Mouse (Mus musculus) CD4-positive naive resting alpha-beta T cell, adult 57 days (primary cell): ENCODE measurements around the gene Kcnh8. TPM values are rescaled to one million over a fixed set of nuclear protein-coding genes. Genes with fewer than 3 reads are reported as not detected.

Experiments
- total RNA-seq: library from RNA; stranded (reverse); gene quantifications from one replicate; pipeline ENCODE4 v1.2.4, GENCODE M21; 2023

The Kcnh8 gene
- total RNA-seq, result not detected

DNA sequence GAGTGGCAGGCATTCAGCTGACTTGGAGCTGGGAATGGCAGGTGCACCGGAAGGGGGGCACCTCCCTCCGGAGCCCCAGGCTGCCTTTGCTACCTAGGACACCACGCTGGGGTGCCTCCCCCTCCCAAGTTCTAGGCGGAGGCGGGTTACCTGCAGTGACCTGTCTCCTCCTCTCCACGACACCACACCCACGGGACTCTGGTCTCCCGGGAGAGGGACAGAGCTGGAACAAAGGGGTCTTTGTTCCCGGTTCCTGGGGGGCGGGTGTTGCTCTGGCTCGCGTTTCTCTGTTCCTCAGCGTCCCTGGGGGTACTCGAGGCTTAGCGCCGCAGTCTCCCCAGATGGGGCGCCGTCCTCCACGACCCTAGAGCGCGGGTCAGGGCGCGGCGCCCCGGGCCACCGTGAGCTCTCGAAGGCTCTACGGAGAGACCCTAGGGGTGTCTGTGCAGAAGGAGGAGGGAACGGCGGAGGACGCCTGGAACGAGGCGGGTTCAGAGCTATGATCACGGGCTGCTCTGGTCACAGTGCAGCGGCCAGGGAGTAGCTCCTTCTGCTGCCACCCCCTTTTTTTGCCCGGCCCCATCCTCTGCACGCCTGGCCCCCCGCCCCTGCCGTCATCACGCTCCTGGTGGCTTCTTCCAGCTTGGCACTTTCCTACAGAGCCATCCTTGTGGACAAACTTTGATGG, at the start of gene Kcnh8:
Gene Kcnh8 (plus strand): TSS at position 617 of the 688 bp plus-strand sequence.

